Mouse (Mus musculus) heart, postnatal 0 days (tissue): ENCODE results near the gene Cwh43.

Experiments used
- CTCF ChIP-seq: IDR thresholded peaks from 2 replicates; pipeline ENCODE4 v1.5.1; 2016; ENCODE audit warnings: antibody characterized with exemption, control low read depth, low read depth
- EP300 ChIP-seq: IDR thresholded peaks from 2 replicates; pipeline ENCODE4 v1.6.1; 2016; ENCODE audit warnings: antibody characterized with exemption, low read depth

DNA sequence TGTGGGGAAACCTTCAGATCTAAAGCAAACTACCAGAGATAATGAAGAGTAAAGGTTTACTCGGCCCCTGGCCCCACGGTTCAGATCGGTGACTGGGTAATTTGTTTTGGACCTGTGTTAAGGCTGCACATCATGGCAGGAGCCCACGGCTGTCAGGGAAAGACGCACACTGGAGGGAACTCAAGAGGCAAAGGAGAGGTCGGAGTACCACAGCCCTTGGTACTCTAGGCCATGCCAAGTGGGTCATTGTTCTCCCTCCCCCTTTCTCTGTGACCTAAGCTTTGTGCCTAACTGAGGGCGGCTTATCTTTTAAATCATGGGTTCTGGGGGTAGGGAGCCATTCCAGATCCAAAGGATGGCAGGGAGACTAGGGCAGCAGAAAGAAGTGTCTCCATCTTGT is 75.5 kb downstream of the Cwh43 start:
- TF ChIP-seq CTCF: no peak
- no peak for TF ChIP-seq EP300
